Mouse (Mus musculus): ENCODE measurements around the gene Ifnl2.
"Not testable (repeated sequence)": the region's sequence is repeated elsewhere in the genome, so short reads cannot be mapped to it uniquely, and the experiment has no call there.

Ifnl2 gene

DNA sequence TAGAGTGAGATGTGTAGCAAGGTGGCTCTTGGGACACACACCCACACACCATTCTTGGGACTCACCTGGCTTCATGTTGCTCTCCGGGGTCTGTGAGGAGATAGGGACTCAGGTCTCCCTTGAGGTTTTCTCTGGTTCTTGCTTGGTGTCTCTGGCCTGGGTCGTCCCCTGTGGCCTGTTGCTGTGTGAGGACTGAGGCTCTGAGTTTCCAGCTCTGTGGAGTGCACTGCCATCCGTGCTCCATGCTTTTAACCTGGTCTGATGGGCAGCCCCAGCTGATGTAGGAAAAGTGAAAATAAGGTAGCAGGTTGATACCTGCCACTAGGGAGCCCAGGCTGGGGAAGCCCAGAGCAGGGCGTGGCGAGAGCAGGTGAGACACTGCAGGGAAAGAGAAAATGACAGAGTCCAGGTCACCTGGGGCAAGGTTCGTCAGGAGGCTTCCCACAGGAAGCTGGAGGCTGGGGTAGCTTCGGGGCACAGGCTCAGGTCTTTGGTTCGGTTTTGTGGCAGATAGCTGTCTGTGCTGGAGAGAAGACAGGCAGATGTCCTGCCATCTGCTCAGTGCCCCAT is at the start of gene Ifnl2:
TSS of gene Ifnl2 (minus strand) at position 51 of the 570 bp plus-strand sequence.
- not testable (repeated sequence) for DNase-seq (ENCODE audit: low read depth, low spot score)

DNA sequence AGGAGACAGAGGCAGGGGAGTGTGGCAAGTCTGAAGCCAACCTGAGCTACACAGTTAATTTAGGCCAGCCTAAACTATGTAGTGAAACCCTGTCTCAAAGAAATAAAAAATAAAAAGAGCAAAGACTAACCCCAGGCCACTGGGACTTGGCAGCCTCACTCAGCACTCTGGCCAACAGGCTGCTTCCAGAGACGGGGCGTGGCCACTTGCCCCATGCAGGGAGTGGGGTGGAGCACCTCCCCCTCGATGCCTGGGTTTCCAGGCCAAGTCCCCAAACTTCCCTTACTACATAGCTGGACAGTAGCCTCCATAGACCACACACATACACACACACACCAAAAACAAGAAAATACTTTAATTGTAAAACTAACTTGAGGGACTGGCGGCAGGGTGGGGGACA is 48.2 kb upstream of the Ifnl2 start:
- no peak for DNase-seq (ENCODE audit: low read depth, low spot score)

DNA sequence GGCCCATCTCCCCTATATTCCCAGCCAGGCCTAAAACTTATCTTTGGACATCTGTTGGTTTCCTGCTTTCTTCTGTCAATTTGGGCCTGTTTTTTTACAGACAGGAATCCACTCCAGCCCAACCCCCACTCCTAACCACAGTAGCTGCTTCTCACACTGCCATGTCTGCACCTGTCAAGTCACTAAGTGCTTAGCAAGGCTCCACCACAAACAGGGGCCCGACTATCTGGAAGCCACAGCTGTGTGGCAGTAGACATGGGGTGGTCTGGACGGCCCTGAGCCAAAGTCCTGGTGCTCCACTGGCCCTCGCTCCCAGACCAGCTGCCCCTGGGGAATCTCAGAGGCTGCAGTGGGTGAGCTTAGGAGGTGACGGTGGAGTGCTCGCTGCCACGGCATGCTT is 47.5 kb upstream of the Ifnl2 start:
- no peak for DNase-seq (ENCODE audit: low read depth, low spot score)

DNA sequence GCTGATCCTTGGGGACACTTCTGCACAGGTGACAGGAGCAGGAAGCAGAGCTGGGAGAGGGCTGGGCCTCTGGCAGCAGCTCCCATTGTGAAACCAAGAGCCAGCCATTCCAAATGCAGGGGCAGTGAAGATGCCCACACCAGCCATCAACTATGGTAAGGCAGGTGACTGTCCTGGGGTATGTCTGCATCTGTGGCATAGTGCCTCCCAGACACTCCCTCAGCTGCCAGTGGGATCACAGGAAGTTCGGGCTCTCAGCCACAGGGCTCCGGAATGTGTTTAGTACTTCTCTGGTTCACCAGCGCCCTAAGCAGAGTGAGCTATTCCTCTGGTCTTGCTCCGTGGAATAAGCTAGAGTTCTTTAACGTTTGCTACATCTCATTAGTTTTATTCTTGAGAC is 46.8 kb upstream of the Ifnl2 start:
- DNase-seq (ENCODE audit: low read depth, low spot score) = no peak

DNA sequence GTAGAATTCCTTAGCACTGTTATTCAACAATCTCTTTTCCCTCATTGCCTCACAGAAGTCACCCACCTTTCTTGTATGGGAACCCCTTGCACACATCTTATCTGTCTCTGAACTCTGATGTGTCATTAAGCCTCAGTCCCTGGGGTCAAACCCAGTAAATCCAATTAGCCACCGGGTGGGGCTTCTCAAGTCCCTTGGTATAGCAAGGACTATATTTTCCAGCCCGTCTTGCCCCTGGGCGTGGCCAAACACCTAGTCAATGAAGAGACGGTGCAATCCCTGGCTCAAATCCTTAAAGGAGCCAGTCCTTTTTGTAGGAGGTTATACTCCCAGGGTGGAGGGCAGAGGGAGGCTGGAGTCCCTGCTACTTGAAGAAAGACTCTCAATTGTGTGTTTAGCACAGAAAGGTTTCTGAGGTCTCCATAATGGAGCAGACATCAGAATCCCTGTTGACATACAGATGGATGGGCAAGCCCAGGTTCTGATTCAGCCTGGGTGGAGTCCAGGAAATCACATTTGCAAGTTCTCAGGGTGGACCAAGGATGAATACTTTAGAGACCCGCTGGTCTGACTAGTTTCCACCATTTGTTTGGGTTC is 45.8 kb upstream of the Ifnl2 start:
- no peak for DNase-seq (ENCODE audit: low read depth, low spot score)

DNA sequence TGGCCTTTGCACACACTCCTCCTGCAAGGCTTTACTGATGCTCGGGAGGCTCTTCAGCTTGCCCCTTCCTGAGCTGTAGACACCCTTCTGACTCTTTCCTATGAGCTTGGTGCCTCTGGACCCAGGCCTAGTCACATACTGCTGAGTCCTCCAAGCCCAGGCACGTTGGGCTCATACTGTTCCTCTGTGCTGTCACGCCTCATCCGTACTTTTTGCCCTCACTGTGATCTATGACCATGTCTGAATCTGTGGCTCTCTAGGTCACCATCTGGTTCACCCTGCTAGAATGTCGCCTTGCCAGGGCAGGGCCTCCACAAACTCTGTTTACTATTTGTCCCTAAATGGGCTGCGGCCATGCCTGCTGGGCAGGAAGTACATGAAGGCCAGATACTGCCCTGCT is 42.8 kb upstream of the Ifnl2 start:
- no peak for DNase-seq (ENCODE audit: low read depth, low spot score)

DNA sequence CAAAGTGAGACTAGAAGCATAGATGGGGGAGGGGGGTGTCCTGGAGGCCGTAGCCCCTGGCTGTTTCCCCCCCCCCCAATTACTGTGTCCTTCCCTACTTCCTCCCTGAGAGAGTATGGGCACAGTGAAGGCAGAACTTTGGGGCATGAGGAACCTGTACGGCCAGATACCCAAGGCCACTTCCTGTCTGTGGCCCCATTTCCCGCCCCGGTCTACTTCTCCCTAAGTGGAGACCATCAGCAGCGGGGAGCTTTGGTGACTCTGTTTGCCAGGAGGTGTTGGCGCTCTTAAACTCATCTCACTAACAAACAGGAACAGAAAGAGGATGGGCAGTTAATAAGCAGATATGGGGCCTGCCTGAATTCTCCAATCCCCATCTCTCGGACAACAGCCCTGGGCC is 37.4 kb upstream of the Ifnl2 start:
- DNase-seq (ENCODE audit: low read depth, low spot score) = no peak

DNA sequence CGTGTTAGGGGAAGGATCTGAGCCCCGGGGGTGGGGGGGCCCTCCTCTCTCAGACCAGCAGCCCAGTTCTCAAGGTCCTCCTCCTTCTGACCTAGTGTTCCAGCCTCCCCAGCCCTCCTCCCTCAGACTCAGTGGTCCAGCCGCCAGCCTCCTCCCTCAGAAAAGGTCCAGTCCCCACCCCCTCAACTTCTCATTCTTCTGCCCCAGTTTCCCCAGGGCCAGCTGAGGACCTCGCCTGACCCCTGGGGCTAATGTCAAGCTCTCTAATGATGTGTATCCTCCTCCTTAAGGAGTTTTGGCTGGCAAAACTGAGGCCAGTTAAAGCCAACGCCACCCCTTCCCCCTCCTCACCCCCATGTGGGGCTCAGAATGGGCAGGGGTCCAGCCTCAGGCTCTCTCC is 36.9 kb upstream of the Ifnl2 start, which contains the start of gene Nccrp1:
TSS of gene Nccrp1 (minus strand) at position 101 of the 400 bp plus-strand sequence.
- DNase-seq (ENCODE audit: low read depth, low spot score) = no peak

DNA sequence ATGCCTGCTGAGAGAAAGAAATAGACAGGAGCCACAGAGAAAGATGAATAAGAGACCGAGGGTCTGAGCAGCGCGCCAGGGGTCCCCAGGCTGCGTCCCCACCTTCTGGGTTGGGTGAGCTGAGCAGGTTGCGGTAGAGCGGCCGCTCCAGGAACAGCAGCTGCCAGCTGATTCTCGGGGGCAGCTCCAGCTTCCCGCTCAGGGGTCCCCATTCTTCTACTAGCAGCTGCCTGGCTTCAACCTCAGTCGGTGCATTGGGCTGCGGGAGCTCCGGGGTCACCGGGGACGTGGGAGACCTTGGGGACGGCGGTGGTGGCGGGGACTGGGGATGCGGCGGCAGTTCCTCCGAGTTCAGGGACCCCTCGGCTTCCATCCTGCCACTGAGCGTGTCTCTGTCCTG is 36.4 kb upstream of the Ifnl2 start:
- no peak for DNase-seq (ENCODE audit: low read depth, low spot score)

DNA sequence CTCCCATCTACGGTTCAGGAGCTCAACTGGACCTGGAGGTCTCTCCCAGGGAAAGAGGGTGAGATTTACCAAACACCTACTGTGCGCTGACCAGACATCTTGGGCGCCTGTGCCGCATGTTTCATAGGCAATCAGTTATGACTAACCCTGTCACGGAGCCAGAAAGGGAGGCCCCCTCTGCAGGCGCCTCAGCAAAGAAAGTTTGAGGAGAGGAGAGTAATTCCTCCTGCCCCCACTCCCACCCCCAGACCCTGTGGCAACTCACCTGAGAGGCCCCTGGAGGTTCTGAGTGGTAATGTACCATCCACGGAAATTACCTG is 35.6 kb upstream of the Ifnl2 start:
- DNase-seq (ENCODE audit: low read depth, low spot score) = no peak

DNA sequence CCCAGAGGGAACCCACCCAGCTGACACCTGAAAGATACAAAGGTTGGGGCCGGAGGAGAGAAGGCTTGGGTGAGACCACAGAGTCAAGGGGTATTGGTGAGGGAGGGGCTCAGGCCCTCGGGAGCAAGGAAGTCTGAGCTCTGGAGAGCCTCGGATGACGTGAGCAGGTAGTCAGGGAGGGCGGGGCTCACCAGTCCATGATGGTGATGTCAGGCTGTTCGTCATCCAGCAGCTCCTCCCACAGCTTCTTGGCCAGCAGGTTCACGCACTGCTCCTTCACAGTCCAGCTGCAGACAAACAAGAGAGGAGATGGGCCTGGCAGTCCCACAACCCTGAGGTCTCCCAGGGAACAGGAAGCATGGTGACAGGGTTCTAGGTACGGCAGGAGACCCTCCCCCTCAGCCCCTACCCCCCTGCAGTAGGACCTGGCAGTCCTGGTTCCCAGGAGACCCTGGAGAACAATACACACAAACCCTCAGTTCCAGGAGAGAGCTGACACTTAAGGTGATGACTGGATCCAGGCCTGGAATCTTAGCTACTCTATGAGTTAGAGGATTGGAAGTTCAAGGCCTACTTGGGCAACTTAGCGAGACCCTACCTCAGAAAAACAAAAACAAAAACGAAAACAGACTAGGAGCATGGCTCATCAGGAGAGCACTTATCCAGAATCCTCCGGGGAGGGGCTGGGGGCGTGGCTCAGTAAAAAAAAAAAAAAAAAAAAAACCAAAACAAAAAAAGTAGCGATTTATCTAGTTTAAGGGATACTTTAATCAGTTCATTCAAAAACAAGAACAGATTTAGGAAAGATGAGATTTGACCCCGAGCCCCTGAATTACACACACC is 35.0 kb upstream of the Ifnl2 start:
- DNase-seq (ENCODE audit: low read depth, low spot score) = no peak

DNA sequence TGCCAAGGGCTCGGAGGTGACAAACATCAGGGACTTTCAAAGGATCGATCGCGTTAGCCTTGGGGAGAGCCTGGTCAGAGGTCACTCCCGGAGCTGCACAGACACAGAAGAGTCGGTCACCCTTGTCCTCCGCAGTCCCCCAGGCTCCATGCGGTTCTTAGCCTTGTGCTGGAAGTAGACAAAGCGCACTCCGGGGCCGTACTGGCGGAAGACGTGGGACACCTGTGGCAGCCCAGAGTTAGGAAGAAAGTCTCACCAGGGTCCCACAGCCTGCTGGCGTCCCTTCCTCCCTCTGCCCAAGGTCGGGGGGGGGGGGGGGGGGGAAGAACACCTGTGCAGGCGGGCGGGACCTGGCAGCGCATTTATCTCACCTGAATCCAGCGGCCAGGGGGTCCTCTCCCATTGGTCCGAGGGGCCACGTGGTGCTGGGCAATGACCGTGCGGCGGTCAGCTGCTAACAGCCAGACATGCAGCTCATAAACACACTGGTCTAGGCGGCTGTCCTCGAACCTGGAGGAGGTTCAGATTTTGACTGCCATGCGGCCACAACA is 33.9 kb upstream of the Ifnl2 start:
- DNase-seq (ENCODE audit: low read depth, low spot score) = no peak

DNA sequence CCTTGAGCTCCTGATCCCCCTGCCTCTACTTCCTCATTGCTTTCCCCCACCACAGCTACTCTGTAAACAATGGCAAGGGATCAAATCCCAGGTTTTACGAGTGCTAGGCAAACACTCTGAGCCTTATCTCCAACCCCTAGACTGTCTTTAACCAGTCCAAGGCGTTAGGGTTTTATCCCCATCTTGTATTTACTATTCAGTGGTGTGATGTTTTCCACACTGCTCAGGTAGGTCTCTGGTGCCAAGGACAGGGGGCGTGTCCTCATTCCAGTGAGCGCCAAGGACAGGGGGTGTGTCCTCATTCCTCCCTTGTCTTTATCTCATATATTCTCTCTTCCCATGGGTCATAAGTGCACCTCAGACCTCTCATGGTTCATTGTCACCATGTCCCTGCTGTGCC is 30.3 kb upstream of the Ifnl2 start, which contains the start of gene Sycn:
TSS of gene Sycn (plus strand) at position 360 of the 400 bp plus-strand sequence.
- no peak for DNase-seq (ENCODE audit: low read depth, low spot score)

DNA sequence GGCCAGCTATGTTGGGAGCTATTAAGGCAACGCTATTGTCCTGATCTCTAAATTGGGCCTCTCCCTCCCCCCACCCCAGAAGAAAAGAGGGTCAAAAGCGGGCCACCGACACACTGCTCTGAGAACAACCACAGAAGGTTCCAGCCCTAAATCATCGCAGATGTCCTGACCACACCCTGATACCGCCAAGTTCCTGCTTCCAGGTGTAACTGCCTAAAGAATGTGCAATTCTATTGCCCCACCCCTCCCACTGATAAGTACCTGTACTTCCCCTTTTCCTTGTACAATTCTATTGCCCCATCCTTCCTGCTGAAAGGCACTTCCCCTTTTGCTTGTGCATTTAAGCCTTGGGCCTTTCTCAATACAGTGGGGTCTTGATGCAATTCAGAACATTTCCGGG is 28.6 kb upstream of the Ifnl2 start:
- DNase-seq (ENCODE audit: low read depth, low spot score) = not testable (repeated sequence)

DNA sequence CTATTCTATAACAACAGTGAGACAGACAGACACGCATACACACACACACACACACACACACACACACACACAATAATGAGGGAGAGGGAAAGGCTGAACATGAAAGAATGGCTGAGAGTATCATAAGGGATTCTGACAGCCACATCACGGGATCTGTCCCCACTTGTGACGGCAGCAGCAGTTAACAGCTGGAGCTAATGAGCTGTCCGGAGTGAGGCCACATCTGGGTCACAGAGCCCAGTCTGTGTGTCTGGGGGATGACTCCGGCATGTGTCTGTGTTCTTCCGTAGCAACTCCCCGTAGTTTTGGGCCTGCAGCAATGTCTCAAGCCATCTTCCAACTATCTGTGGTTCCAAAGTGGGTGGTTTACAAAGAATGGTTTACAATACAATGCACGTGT is 21.8 kb upstream of the Ifnl2 start:
- no peak for DNase-seq (ENCODE audit: low read depth, low spot score)

DNA sequence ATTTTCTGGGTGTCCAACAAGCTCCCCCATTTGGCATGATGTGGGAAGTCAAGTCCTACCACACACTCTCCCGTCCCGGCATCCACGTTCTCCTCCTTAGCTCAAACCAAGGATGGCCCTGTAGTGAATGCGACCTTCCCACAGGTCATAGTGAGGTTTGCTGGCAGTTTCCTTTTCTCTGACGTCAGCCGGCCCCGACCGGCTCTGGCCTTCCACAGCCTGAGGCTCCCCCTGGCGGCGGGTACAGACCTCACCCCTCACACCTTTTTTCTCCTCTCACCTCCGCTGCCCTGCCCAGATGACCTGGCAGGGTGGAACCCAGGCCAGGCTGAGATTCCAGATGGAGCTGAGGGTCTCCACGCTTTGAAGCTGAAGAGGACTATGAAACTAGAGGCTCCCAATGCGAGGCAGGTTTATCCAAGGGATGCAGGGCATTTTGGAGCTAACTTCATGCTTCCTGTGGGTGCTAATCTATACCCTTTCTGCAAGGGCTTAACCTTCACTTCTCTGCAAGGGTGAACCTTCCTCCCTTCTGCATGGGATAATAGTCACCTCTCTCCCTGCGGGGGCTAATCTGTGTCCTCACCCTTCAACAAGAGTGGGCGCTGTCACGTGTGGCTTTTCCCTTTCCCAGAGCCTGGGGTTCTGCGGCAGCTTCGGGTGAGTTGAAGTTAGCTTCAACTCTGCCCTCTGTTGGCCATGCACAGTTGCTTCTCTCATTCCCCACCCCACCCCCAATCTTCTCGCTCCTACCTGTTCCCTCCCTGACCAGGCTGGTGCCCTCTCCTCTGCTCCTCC is 17.9 kb upstream of the Ifnl2 start:
- no peak for DNase-seq (ENCODE audit: low read depth, low spot score)

DNA sequence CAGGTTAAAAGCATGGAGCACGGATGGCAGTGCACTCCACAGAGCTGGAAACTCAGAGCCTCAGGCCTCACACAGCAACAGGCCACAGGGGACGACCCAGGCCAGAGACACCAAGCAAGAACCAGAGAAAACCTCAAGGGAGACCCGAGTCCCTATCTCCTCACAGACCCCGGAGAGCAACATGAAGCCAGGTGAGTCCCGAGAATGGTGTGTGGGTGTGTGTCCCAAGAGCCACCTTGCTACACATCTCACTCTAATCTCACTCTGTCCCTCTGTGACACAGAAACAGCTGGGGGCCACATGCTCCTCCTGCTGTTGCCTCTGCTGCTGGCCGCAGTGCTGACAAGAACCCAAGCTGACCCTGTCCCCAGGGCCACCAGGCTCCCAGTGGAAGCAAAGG is 12.3 kb upstream of the Ifnl2 start, which contains the start of gene Ifnl3:
TSS of gene Ifnl3 (plus strand) at position 301 of the 400 bp plus-strand sequence.
- DNase-seq (ENCODE audit: low read depth, low spot score) = not testable (repeated sequence)

DNA sequence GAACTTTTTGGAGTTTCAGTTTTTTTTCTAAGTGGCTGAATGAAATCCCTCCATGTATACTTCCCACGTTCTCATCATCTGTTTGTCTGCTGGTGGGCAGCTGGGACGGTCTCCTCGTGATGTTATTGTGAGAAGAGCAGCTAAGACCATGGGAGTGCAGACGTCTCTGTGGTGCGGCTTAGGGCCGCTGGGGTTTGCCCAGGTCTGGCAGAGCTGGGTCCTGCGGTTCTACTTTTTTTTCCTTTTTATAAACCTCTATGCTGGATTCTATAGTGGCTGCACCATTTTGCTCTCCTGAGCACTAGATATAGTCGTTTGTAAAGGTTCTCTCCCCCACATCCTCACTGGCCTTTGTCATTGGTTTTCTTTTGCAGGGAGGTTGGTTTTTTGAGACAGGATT is 1.2 kb upstream of the Ifnl2 start:
- DNase-seq (ENCODE audit: low read depth, low spot score) = no peak

DNA sequence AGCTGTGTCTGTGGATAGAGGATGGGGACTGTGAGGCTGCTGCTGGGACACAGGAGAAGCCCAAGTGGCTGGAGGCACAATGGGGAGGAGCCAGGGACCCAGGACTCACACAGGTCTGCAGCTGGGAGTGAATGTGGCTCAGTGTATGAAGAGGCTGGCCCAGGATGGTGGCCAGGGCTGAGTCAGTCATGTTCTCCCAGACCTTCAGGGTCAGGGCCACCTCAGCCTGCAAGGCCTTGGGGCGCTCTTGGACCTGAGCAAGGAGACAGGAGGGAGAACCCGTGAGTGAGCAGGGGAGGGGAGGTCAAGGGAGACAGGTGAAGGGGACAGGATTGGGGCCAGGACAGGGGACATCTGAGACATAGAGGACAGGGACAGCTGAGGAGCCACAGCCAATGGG is 1.1 kb downstream of the Ifnl2 start:
- DNase-seq (ENCODE audit: low read depth, low spot score) = not testable (repeated sequence)

DNA sequence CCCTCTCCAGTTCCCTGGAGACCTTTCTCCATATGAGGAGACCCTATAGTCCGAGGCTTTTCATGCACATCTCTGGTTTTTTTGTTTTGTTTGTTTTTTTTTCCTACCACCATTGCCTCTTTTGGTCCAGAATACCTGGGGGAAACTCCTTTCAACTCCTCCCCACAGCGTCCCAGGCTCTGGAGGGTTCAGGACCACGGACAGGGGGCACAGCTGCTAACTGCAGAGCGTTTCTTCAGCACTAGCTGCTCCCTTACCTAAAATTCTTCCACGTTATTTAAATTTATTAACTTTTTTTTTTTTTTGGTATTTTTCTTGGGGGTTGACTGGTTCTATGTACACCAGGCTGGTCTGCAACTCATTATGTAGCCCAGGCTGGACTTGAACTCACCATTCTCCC is 4.7 kb downstream of the Ifnl2 start:
- no peak for DNase-seq (ENCODE audit: low read depth, low spot score)

DNA sequence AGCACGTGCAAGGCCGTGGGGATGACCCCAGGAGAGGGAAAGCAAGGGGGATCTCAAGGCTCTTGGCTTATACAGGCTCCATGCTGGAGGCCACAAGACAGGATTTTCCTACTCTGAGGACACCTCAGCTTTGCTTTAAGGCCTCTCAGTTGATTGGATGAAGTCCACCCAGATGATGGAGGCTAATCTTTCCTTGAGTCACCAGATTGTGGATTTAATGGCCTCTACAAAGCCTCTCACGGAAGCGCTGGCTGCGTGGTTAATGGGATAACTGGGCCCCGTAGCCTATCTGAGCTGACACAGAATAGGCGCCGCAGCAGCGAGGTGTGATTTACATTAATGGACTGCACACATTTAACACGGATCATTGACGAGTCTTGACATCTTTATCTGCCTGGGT is 14.8 kb downstream of the Ifnl2 start:
- no peak for DNase-seq (ENCODE audit: low read depth, low spot score)

DNA sequence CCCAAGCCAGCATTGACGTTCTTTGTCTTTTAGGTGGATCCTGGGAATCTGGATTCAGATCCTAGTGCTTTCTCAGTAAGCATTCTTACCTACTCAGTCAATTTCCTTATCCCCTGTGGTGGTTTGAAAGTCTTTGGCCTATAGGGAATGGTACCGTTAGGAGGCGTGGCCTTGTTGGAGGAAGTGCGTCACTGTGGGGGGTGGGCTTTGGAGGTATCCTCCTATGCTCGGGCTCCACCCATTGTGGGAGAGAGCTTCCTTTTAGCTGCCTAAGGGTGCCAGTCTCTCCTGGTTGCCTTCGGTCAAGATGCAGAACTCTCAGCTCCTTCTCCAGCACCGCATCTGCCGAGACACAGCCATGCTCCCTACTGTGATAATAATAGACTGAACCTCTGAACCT is 17.9 kb downstream of the Ifnl2 start:
- no peak for DNase-seq (ENCODE audit: low read depth, low spot score)
